Mouse (Mus musculus): ENCODE results near the gene Rps6ka3. TPM values are rescaled to one million over a fixed set of nuclear protein-coding genes. Genes with fewer than 3 reads are reported as not detected.

Rps6ka3 gene
- polyA plus RNA-seq, 1 experiment from 2014 or later, result 2.9 TPM

GRCm38 (mm10) chrX:159372753-159373144 lies 162.6 kb downstream of the Rps6ka3 start:
- Histone ChIP-seq H3K4me3 (peak overlapping the region; percentile 70), H3K27ac (peak overlapping the region; percentile 84), H3K36me3 (replicated peaks) (no peaks in the 10 kb centered on the region; the same call in 1 of the 2 replicates), H3K27me3 (replicated peaks) (no peaks in the 10 kb centered on the region), H3K4me1 (0 out of 2 replicates have a peak, but pooled peaks cover 3% of the 10 kb centered on the region), H3K9ac (peak overlapping the region; percentile 57; the same call in 1 of the 2 replicates), H3K9me3 (no peaks in the 10 kb centered on the region), H3K4me2 (peak overlapping the region; percentile 52)
- ATAC-seq (replicated peaks), result no peak
- 18% methylated on average over 9 of the region's 9 CpGs for WGBS

GRCm38 (mm10) chrX:159387105-159387504 lies 177.0 kb downstream of the Rps6ka3 start:
- Histone ChIP-seq H3K4me2 (no peak overlapping the region), H3K9ac (no peak overlapping the region), H3K27me3 (replicated peaks) (no peaks in the 10 kb centered on the region), H3K9me3 (no peaks in the 10 kb centered on the region), H3K4me1 (no peaks in the 10 kb centered on the region), H3K27ac (no peak overlapping the region), H3K36me3 (replicated peaks) (no peaks in the 10 kb centered on the region), H3K4me3 (no peak overlapping the region)
- ATAC-seq (replicated peaks), result no peak
- 75% methylated on average over 9 of the region's 9 CpGs for WGBS

- Histone ChIP-seq H3K27ac (no peak overlapping the region), H3K4me3 (no peak overlapping the region), H3K4me1 (no peaks in the 10 kb centered on the region), H3K9ac (no peak overlapping the region), H3K4me2 (no peak overlapping the region), H3K27me3 (replicated peaks) (no peaks in the 10 kb centered on the region), H3K9me3 (no peaks in the 10 kb centered on the region), H3K36me3 (replicated peaks) (no peaks in the 10 kb centered on the region)
- ATAC-seq (replicated peaks), result no peak
Measured at GRCm38 (mm10) chrX:159388953-159389352, 178.8 kb downstream of the Rps6ka3 start.

GRCm38 (mm10) chrX:159390347-159390962 lies 180.3 kb downstream of the Rps6ka3 start:
- no peaks in the 10 kb centered on the region for H3K36me3 ChIP-seq (replicated peaks)
- no peaks in the 10 kb centered on the region for H3K4me1 ChIP-seq
- no peak for ATAC-seq (replicated peaks)
- no peak overlapping the region for H3K4me3 ChIP-seq
- WGBS, result 83% methylated on average over 6 of the region's 6 CpGs
- H3K4me2 ChIP-seq, result no peak overlapping the region
- H3K9me3 ChIP-seq, result no peaks in the 10 kb centered on the region
- H3K27me3 ChIP-seq (replicated peaks), result no peaks in the 10 kb centered on the region
- no peak overlapping the region for H3K27ac ChIP-seq
- H3K9ac ChIP-seq, result no peak overlapping the region

- Histone ChIP-seq H3K4me3 (no peak overlapping the region), H3K27ac (no peak overlapping the region), H3K4me2 (no peak overlapping the region), H3K36me3 (replicated peaks) (no peaks in the 10 kb centered on the region), H3K4me1 (no peaks in the 10 kb centered on the region), H3K27me3 (replicated peaks) (no peaks in the 10 kb centered on the region), H3K9me3 (no peaks in the 10 kb centered on the region), H3K9ac (no peak overlapping the region)
- 86% methylated on average over 3 of the region's 3 CpGs for WGBS
- ATAC-seq (replicated peaks), result no peak
Measured at GRCm38 (mm10) chrX:159391239-159391638, 181.1 kb downstream of the Rps6ka3 start.

- no peaks in the 10 kb centered on the region for H3K9me3 ChIP-seq
- H3K36me3 ChIP-seq (replicated peaks), result no peaks in the 10 kb centered on the region
- H3K9ac ChIP-seq, result no peak overlapping the region
- H3K27me3 ChIP-seq (replicated peaks), result no peaks in the 10 kb centered on the region
- no peak overlapping the region for H3K4me3 ChIP-seq
- no peaks in the 10 kb centered on the region for H3K4me1 ChIP-seq
- no peak for ATAC-seq (replicated peaks)
- no peak overlapping the region for H3K4me2 ChIP-seq
- 31% methylated on average over 4 of the region's 4 CpGs for WGBS
- H3K27ac ChIP-seq, result no peak overlapping the region
Measured at GRCm38 (mm10) chrX:159409253-159409652, 199.1 kb downstream of the Rps6ka3 start.

GRCm38 (mm10) chrX:159414130-159414828 lies 204.2 kb downstream of the Rps6ka3 start, which contains the start of gene Map7d2:
Gene Map7d2, plus strand, starts transcription at chrX:159414572.
- ATAC-seq (replicated peaks), result peak; percentile 97
- H3K4me3 ChIP-seq, result peak within 1 kb of the TSS; percentile 74
- H3K4me2 ChIP-seq, result peak within 1 kb of the TSS; percentile 64
- WGBS, result 21% methylated on average over 68 of the region's 83 CpGs
- H3K4me1 ChIP-seq, result no peaks in the 10 kb centered on the region
- H3K9ac ChIP-seq, result peak within 1 kb of the TSS; percentile 56
- H3K9me3 ChIP-seq, result no peaks in the 10 kb centered on the region
- H3K27ac ChIP-seq, result peak within 1 kb of the TSS; percentile 81
- no peaks in the 10 kb centered on the region for H3K36me3 ChIP-seq (replicated peaks)
- H3K27me3 ChIP-seq (replicated peaks), result no peaks in the 10 kb centered on the region

GRCm38 (mm10) chrX:159414829-159415673 lies 204.9 kb downstream of the Rps6ka3 start:
- ATAC-seq (replicated peaks), result peak; percentile 84
- Histone ChIP-seq H3K27me3 (replicated peaks) (no peaks in the 10 kb centered on the region), H3K27ac (peak overlapping the region; percentile 81), H3K4me2 (peak overlapping the region; percentile 64), H3K4me1 (no peaks in the 10 kb centered on the region), H3K4me3 (peak overlapping the region; percentile 74), H3K36me3 (replicated peaks) (no peaks in the 10 kb centered on the region), H3K9me3 (no peaks in the 10 kb centered on the region), H3K9ac (peak overlapping the region; percentile 56)
- 25% methylated on average over 59 of the region's 65 CpGs for WGBS

Other genes with a start within 250 kb of the Rps6ka3 start
- gene Eif1ax, start 161.9 kb downstream of the Rps6ka3 start, polyA plus RNA-seq (2015; fragmentation: Nextera tagmentation; extraction: Ambion mirVana), result 78.8 and 87.7 TPM in 2 replicates
- gene Map7d2, start 204.3 kb downstream of the Rps6ka3 start, polyA plus RNA-seq (2015; fragmentation: Nextera tagmentation; extraction: Ambion mirVana), result 37.2 and 40.1 TPM in 2 replicates

Measured in midbrain, embryonic 15.5 days (tissue).